Mouse (Mus musculus) NIH3T3 (cell line): ENCODE measurements around the gene Ptprc.

Experiments used
- DNase-seq: peaks from one replicate; pipeline ENCODE4 v3.0.0-alpha.2; 2012; ENCODE audit warnings: low read depth

Ptprc gene

DNA sequence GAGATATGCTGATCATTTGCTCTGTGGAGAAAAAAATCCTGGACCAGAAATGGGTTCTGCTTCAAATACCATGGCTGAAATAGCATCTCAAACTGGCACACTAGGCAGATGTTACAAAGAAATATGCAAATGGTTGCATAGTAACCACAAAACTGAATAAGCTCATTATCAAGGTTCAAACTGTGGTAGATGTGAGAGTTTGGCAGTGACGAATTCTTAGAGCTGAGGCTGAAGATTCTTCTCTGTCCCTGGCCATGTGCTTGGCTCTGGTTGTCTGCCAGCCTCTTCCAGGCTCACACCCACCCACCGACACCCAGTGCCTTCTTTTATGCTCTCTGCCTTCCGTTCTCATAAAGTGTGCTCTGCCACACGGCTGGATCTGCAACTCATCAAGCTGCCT, 26.7 kb downstream of the Ptprc start:
- no peak for DNase-seq

DNA sequence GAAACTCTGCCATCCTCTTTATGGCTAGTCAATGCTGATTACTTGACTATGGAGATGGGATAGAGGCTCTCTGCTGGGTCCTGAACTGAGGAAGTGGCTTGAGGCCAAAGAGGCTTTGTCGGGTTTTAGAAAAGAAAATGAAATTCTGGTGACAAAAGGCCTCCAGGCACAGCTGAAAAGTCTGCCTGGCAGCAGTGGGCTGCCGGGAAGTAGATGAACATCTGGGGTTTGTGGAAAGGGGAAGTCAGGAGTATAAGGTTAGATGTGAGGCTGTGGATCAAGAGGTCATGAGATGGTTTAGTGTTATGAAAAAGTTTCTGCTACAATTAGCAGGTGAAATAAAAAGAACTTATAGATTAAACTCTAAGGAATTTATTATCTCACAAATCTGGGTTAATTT, 29.9 kb downstream of the Ptprc start:
- no peak for DNase-seq

DNA sequence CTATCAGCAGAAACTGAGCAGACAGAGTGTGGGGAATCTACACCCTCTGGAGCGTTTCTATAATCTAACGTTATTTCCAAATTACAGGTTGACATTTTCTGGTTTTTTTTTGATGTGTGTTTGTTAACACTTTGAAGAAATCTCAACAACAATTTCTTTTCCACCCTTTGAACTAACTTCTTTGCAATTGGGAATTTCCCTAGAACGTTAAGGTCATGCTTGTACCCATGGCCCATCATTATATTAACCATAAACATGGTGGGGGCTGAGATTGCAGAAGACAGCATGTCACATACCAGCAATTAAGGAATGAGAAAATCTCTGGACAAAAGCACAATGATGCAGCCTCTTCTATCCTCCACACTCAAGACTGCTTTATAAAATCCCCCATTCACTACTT, 30.4 kb downstream of the Ptprc start:
- DNase-seq: no peak

DNA sequence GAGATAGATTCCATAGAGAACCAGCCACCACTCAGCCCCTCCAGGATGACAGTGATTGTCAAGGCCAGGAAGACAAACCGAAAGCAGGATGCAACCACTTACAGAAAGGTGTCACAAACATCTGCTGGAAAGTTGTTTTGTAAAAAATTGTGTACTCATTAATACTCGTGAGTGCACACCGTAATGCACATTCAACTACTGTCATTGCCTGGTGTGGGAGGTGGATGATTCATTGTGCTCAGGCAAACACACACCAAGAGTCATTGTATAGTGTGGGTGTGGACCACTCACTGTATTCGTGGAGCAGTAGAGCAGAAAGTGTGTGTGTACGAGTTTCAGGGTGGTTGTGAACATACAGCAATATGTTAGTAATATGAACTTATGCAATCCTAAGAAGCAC, 31.1 kb downstream of the Ptprc start:
- DNase-seq: no peak

DNA sequence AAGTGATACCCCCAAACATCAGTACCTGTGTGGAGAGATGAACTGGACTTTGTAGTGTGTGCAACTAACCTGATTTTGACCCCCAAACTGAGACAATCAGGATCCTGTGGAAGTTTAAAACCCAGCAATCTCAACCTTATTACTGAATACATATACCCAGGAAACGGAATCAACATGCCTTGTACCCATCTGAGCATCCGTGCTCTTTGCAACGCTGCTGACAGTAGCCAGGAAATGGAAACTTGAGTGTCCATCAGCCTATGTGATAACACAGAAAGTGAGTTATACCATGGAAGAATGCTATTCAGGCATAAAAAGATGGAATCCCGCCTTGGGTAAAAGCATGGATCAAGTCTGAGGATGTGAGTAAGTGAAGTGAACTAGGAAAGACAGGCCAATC, 34.7 kb downstream of the Ptprc start:
- no peak for DNase-seq

DNA sequence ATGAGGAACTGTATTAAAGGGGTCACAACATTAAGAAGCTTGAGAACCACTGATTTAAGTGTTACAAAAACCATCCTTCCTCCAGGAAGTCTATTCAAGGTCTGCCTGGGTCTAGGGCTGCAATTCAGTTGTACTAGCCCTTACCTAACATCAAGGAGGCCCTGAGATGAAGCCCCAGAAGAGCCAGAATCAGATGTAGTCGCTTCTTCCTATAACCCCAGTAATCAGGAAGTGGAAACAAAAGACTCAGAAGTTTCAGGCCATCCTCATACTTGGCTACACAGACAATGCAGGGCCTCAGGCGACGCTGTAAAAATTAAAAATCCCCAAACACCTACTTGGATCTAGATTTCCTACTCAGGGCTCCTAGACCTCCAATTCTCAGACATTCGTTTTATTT, 37.8 kb downstream of the Ptprc start:
- DNase-seq: no peak

DNA sequence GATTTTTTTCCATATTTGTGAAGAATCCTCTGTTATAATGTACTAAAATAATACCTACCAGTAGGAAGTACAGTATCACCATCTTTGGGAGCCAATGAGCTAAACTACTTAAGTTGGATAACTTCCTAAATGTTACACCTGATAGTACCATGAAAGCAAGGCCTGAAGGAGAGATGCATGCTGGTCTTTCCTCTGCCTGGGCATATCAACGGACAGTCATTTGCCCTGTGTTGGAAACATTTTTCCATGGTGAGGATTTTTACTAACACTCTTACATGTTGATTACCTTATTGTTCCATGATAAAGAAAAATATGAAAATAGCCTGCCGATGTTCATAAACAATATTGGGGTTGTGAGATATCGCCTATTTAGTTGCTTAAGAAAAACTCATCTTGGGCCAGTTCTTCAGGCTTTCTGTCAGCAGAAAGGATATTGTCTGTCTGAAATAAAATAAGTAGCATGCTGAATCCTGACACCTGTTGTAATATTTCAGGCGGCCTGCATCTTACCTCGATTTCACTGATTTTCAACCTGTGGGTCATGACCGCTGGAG, 38.4 kb downstream of the Ptprc start:
- no peak for DNase-seq

DNA sequence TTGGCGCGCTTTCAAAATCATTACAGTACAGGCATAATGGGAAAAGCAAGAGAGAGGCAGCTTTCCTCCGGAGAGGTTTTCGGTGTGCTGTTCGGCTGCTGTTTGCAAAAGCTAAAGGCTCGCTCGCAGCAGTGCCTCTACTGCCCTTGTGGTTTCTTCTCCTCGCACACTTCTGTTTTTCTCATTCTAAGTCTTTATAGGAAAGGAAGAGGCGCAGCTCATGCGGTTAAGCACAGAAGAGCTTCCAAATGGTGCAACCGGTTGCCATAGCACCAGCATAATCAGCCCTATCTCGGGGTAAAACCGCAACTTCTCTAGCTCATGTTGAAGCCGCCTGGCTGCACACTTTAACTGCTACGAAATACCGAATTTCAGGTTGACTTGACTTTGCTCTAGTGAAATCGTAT, 39.1 kb downstream of the Ptprc start:
- no peak for DNase-seq

DNA sequence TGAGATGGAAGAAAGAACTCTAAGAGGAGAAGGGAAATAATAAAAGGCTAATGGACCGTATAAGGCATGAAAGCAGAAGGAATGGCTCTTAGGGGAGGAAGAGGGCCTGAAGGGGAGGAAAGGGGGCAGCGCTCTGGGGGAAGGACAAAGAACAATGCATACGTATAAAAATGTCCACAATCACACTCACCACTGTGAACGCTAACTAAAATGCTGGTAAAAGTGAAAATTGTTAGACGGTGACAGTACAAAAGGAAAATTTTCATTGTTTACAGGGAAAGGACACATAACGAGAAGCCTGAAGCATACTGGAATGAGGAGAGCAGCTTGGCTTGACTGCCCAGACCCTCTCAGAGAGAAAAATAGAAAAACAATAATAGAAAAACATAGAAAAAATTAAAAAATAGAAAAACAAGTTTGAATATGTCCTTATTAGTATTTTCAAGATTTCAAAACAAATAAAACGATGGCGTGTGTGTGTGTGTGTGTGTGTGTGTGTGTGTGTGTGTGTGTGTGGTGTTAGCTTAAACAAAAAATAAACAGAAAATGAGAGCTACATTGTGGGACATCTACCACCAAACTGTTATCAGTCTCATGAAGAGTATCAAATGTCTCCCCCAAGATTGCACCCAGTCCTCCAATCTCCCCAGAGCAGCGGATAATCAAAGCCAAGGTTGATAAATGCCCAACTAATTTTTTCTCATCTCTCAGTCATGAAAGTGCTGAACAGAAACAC, 39.7 kb downstream of the Ptprc start:
- no peak for DNase-seq

DNA sequence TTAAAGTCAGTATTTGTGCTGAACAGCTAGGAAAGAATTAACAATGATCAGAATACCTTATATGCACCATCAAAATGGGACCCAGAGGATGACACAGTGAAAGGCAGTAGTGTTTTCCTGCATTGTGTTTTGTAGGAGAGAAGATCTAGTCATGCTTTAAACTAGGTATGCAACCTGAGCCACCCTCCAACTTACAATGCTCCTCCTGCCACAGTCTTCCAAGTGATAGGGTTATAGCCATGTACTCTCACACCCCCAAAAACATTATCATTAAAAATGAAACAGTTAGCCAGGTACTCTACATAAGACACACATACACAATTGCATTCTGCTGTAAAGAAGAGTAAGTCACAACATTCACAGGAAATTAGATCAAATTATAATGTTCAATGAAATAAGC, 40.4 kb downstream of the Ptprc start:
- no peak for DNase-seq

DNA sequence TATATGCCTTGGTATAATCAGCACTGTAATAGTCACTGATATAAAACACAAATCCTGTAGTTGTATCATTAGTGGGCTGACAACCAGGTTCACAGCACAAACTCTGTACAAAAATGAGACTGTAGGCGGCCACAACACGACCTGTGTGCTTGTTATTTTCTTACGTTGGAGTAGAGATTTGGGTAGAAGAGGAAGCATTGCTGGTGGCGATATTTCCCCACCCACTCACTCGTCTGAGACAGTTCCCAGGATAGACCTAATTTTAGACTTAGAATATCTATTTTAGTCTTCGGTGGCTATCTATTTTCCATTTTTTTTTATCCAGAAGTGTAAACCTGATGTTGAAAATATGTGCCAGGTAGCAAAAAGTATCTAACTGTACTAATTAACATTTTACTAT, 41.2 kb downstream of the Ptprc start:
- no peak for DNase-seq

DNA sequence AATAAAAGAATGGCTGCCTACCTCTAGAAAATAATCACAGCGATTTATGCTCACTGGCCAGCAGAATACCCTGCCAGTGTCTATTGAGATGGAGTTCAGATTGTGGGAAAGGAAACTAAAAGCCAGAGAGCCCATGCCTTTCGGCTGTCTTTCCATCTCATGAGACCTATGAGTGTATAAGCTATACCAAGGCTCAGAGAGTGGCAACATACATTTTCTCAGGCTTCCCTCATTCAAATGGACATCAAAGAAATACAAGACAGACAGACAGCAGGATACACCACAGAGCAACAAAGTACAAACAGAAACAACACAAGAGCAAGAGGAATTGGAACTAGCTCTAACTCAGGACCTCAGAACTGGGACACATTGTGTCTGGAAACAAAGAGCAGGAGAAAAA, 43.8 kb downstream of the Ptprc start:
- no peak for DNase-seq

DNA sequence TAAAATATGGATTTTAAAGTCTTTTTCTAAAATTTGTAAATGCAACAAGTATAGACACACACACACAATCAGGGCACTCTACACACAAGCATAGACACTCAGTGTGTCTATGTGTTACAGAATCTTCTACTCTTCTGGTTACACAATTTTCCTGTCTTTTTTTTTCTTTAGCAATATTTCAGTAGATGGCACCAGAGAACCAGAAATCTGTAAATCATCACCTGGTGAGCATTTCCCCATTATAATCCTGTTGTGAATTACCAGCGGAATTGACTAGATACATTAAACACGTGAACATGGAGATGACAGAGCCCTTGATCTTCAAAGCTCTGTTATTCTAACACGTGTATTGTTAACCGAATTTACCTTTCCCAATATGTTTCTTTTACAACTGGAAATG, 45.4 kb downstream of the Ptprc start:
- DNase-seq: peak; percentile 50

DNA sequence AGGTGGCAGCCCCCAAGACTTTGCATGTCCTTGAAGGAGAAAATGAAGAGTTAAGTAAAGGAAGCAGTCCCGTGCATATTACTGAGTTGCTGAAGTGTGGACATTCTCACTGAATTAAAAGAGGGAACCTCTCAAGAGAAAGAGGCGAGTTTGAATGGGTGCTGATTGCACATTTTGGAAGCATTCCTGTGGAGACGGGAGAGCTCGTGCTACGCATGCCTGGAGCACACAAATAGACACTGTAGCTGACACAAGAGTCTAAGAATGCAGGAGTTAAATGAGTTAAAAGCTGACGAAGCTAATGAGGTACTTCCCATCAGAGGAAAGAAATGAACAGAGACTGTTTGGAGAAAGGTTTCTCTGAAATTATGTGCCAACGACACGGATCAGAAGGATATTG, 48.7 kb downstream of the Ptprc start:
- no peak for DNase-seq

DNA sequence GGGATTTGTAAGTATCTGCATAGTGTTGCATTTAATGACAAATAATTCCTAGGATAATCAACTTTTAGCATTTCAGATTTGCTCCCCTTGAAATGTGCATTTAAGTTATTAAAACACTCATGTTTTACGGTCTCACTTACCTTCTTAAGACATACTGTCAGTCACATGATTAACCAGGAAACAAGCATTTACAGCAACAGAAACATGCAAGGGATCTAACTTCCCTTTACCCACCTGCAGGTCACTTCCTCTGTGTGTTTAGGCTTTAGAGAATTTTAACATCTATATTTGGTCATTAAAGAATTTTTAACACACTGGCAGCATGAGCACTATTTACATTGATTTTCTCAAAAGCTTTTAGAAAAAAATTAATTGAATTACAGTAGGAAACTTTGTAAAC, 50.2 kb downstream of the Ptprc start:
- no peak for DNase-seq

DNA sequence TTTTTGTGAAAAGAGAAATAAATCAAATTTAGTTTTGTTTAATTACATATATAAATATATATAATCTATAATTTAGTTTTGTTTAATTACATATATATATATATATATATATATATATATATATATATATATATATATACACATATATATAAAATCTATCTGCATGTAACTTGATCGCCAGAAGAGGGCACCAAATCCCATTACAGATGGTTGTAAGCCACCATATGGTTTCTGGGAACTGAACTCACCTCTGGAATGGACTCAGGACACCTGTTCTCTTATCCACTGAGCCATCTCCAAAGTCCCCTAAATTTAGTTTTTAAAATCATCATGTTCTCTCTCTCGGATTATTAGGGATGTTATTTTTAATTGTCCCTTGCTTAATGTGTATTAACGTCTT, 51.6 kb downstream of the Ptprc start:
- DNase-seq: peak; percentile 61

DNA sequence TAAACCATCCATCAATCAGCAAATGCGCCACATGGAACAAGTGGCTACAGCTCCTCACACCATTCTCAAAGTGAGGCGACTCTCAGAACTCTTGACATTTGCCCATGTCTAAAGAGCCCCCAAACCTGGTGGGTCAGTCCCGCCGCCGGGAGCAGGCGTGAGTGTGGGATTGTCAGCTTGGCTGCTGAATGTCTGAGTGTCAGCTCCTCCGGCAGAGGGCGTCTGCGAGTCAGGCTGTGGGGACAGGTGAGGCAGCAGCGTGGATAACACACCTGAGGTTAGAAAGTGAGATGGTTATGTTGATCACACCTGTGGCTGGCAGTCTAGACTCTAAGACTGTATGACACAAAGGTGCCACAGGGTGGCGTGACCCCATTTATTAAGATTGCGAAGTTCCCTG, 55.6 kb downstream of the Ptprc start:
- no peak for DNase-seq

DNA sequence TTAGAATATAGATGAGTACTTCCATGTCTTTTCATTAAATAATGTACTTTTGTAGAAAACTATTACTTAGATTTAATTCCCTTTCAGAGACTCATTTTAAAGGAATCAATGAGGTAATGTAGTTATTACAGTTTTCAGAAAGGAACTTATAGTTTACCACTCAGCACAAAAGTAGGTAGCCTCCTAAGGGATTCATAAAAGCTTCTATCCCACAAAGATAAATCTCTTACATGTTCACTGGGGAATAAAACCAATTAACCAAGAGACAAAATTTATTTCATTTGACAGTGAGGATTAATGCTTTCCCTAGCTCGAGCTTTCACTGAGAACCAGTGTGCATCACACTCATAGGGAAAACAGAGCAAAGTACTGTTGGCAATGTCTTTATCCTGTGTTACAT, 82.3 kb downstream of the Ptprc start:
- DNase-seq: no peak

DNA sequence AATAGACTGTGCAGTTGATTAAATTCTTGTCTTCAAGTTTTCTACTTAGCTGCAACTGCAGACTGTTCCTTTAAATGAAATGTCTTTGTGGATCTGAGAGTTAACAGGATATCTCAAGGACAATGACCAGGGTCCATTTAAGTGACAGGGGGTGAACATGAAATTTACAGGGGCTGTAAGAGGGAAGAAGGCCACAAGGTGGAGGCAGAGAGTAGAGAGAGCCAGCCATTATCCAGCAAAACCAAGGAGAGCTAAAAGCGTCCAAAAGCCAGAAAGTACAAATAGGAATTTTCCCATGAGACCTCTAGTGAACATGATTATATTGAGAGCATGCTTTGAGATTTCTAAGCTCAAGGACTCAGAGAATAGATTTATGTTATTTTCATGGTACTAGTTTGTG, 89.7 kb downstream of the Ptprc start:
- DNase-seq: peak; percentile 65

DNA sequence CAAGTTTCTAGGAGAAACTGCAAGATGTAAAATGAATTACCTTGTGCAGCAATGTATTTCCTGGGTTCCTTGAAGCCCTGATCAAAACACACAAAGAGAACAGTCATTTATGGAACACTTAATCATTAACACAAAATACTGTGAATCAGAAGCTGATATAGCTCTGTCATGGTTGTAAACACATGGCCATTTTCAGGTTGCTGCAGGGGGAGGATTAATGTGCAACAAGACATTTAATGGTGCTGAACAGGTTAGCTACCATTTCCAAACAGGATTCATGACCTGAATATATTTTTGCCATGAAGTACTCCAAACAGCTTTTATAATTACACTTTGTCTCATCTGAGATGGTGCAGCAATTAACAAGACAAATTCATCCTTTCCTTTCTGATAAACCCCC, 91.8 kb downstream of the Ptprc start:
- no peak for DNase-seq

DNA sequence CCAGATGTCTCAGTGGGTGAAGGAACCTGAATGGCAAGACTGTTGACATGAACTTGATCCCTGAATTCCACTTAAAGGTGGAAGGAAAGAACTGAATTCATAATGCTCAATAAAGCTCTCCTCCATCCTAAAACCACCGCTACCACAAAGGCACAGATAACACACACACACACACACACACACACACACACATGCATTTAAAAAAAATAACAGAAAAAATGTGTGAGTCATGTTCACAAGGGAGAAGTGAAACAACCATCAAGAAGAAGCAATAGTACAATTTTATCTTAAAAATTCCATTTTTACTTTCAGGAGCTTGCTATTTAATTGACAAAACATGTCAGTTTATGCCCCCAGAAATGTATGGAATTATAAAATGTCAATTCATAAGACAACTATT, 95.2 kb downstream of the Ptprc start:
- DNase-seq: no peak

DNA sequence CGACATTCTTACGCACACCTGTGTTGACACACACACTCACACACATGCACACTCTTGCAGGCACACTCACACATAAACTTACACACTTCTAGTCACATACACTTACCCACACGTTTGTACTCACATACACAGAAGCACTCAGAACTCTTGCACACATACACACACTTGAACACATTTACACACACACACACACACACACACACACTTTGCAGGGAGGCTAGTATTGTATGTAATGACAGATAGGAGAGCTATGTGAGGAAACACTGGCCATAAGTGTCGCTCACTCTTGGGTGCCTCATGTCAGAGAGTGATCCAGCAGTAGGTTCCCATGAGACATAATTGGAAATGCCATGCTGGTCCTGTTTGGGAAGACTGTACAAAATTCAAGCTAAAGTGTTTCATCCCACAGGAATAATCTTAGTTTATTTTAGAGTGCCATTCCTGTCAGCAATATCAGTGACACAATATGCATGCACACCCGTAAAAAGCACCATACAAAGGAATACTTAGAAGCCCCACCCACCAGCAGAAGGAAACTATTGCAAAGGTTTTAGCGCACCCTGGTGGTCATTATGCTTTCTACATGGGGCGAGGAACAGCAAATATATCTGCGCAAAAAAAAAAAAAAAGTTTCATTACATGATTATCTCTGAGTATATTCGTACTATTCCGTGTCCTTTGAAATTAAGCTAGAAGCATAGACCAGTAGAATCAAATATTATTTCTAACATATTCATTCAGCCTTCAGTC, 131.1 kb downstream of the Ptprc start:
- peak; percentile 93 for DNase-seq

DNA sequence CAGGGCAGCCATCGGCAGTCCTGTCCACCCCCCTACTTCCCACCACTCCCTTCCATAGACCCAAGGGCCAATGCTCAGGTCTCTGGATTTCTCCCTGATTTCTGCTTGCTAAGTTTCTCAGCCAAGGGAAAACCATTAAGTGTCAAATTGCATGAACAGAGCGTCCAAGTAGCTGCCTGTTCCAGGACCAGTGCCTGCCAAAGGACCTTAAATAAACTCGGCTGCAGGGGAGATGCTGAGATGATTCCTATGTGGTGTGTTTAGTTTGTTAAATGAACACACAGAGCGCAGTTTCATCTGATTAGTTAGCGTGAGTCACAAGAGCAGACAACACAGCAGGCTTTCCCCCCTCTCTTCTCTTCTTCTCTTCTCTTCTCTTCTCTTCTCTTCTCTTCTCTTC, 135.0 kb downstream of the Ptprc start:
- peak; percentile 65 for DNase-seq

DNA sequence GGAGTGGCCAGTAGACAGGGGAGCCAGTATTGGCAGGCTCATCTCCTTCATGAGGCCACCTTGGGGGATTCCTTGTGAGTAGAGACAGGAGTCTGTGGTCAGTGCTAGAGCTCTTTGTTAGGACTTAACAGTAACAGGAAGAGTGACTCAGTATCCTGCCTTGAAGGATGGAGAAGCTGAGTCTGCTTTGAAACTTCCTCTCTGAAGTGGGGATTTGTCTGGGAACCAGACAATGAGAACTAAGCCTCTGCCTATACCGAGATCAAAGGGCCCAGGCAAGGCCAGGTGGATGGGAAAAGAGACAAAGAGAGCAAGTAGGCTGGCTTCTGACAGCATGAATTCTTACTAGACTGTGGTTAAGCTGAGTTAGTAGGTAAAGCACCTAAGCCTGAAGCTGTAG, 136.3 kb downstream of the Ptprc start:
- no peak for DNase-seq
